Mouse (Mus musculus) forebrain, embryonic 13.5 days (tissue): ENCODE data around the gene Etv2. TPM values are rescaled to one million over a fixed set of nuclear protein-coding genes. Genes with fewer than 3 reads are reported as not detected.
A peak's percentile ranks its signal among the peaks of the same experiment; 100 is the strongest.

Experiments used
- ATAC-seq: fragments of 200-750 bp; cut with Nextera tagmentation; 2 replicates; pipeline ENCODE4 v1.8.0; 2017
- H3K27ac ChIP-seq: fragments of 300-500 bp; sonication (generic); 2 replicates; pipeline ENCODE4 v1.5.1; 2015; ENCODE audit warnings: inconsistent platforms, mild to moderate bottlenecking, moderate library complexity
- H3K27me3 ChIP-seq: fragments of 300-500 bp; sonication (generic); 2 replicates; pipeline ENCODE4 v1.6.1; 2015; ENCODE audit warnings: mild to moderate bottlenecking, inconsistent platforms
- H3K36me3 ChIP-seq: fragments of 300-500 bp; sonication (generic); 2 replicates; pipeline ENCODE4 v1.6.1; 2015; ENCODE audit warnings: mild to moderate bottlenecking, inconsistent platforms; ENCODE audit not compliant: poor library complexity, severe bottlenecking
- H3K4me1 ChIP-seq: fragments of 300-500 bp; sonication (generic); 2 replicates; pipeline ENCODE4 v1.6.1; 2015; ENCODE audit warnings: inconsistent platforms
- H3K4me2 ChIP-seq: fragments of 300-500 bp; sonication (generic); 2 replicates; pipeline ENCODE4 v1.6.1; 2015; ENCODE audit warnings: inconsistent platforms, mild to moderate bottlenecking, moderate library complexity
- H3K4me3 ChIP-seq: fragments of 300-500 bp; sonication (generic); 2 replicates; pipeline ENCODE4 v1.5.1; 2015; ENCODE audit warnings: mild to moderate bottlenecking, inconsistent platforms
- H3K9ac ChIP-seq: fragments of 300-500 bp; sonication (generic); 2 replicates; pipeline ENCODE4 v1.6.1; 2015; ENCODE audit warnings: mild to moderate bottlenecking, inconsistent platforms
- H3K9me3 ChIP-seq: fragments of 300-500 bp; sonication (generic); replicated peaks from 2 replicates; pipeline ENCODE4 v1.6.1; 2016; ENCODE audit warnings: inconsistent platforms
- WGBS: fragments of 180-500 bp; shearing (Covaris S2); methylation state at CpG from one replicate; pipeline ENCODE4 v1.1.7; 2015; 5-methylcytosine and 5-hydroxymethylcytosine counted together
- polyA plus RNA-seq: library from polyadenylated mRNA; unstranded; fragments of >200 nt; fragmentation: Nextera tagmentation; extraction: Ambion mirVana; gene quantifications from 2 replicates; pipeline ENCODE4 v1.2.1, GENCODE M21; 2015

Gene Etv2
- not detected in 2 replicates for polyA plus RNA-seq

DNA sequence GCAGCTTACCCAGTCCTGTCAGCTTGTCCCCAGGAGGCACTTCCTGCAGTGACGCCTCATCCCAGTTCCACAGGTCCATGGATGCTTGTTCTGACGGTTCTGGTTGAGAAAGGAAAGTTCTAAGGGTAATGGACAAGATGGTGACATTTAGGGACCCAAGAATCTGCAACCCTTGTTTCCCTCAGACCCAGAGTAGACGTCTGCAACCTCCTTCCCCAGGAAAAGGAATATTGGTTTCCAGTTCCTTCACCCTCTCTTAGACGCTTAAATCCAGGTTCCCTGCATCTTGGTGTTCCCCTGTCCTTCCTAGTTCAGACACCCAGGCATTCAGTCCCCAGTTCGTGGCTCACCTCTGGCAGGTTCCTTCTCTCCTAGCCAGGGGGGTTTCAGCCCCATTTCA lies at the start of gene Etv2:
Etv2 (minus strand) TSS at position 101 of the 400 bp plus-strand sequence.
- Histone ChIP-seq H3K9me3 (no peaks in the 10 kb centered on the region), H3K4me1 (peaks cover 4% of the 10 kb centered on the region; the same call in 1 of the 2 replicates), H3K9ac (no peak within 1 kb of the TSS), H3K27ac (no peak within 1 kb of the TSS), H3K27me3 (peaks cover 82% of the 10 kb centered on the region), H3K4me3 (peak within 1 kb of the TSS; percentile 18), H3K36me3 (peaks cover 14% of the 10 kb centered on the region), H3K4me2 (peak within 1 kb of the TSS; percentile 41)
- no peak for ATAC-seq
- 5% methylated on average over 5 of the region's 5 CpGs for WGBS

DNA sequence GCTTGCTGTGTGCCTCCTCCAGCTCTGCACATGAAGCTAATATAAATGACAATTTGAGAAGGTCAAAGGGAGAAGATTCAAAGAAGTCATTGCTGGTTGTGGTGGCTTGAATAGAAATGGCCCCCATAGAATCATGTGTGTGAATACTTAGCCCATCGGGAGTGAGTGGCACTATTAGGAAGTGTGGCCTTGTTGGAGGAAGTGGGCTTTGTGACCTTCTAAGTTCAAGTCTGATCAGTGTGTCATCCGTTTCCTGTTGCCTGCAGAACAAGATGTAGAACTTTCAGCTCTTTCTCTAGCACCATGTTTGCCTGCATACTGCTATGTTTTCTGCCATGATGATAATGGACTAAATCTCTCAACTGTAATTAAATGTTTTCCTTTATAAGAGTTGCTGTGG lies 47.8 kb upstream of the Etv2 start:
- Histone ChIP-seq H3K27me3 (peaks cover 23% of the 10 kb centered on the region), H3K4me3 (no peak overlapping the region), H3K9ac (no peak overlapping the region), H3K4me2 (no peak overlapping the region), H3K4me1 (no peaks in the 10 kb centered on the region), H3K9me3 (no peaks in the 10 kb centered on the region), H3K27ac (no peak overlapping the region), H3K36me3 (no peaks in the 10 kb centered on the region)
- ATAC-seq, result no peak
- WGBS, result 84% methylated on average over 2 of the region's 2 CpGs

- no peaks in the 10 kb centered on the region for H3K4me1 ChIP-seq
- H3K9ac ChIP-seq, result no peak overlapping the region
- H3K4me3 ChIP-seq, result no peak overlapping the region
- H3K27ac ChIP-seq, result no peak overlapping the region
- 70% methylated on average over 5 of the region's 5 CpGs for WGBS
- ATAC-seq, result no peak
- H3K27me3 ChIP-seq, result peaks cover 10% of the 10 kb centered on the region
- H3K36me3 ChIP-seq, result no peaks in the 10 kb centered on the region
- no peak overlapping the region for H3K4me2 ChIP-seq
- H3K9me3 ChIP-seq, result no peaks in the 10 kb centered on the region
Measured at GRCm38 (mm10) chr7:30681897-30682296, 46.2 kb upstream of the Etv2 start.

- Histone ChIP-seq H3K27me3 (peaks cover 5% of the 10 kb centered on the region; the same call in 1 of the 2 replicates), H3K4me3 (no peak overlapping the region), H3K36me3 (no peaks in the 10 kb centered on the region), H3K9me3 (no peaks in the 10 kb centered on the region), H3K9ac (no peak overlapping the region), H3K4me2 (no peak overlapping the region), H3K27ac (no peak overlapping the region), H3K4me1 (no peaks in the 10 kb centered on the region)
- ATAC-seq, result no peak
- 59% methylated on average over 5 of the region's 5 CpGs for WGBS
Measured at GRCm38 (mm10) chr7:30678263-30678975, 42.8 kb upstream of the Etv2 start.

- Histone ChIP-seq H3K27ac (no peak within 1 kb of the TSS), H3K27me3 (peaks cover 6% of the 10 kb centered on the region; the same call in 1 of the 2 replicates), H3K4me1 (no peaks in the 10 kb centered on the region), H3K4me3 (no peak within 1 kb of the TSS), H3K36me3 (no peaks in the 10 kb centered on the region), H3K9me3 (no peaks in the 10 kb centered on the region), H3K9ac (no peak within 1 kb of the TSS), H3K4me2 (no peak within 1 kb of the TSS)
- no peak for ATAC-seq
- 74% methylated on average over 9 of the region's 9 CpGs for WGBS
Measured at GRCm38 (mm10) chr7:30671480-30671879, 35.8 kb upstream of the Etv2 start, which contains the start of gene Pmis2. Pmis2 (minus strand) TSS chr7:30671605.

GRCm38 (mm10) chr7:30669229-30669628 lies 33.6 kb upstream of the Etv2 start:
- ATAC-seq, result no peak
- H3K4me1 ChIP-seq, result peaks cover 9% of the 10 kb centered on the region
- 47% methylated on average over 3 of the region's 3 CpGs for WGBS
- no peak overlapping the region for H3K27ac ChIP-seq
- no peak overlapping the region for H3K4me3 ChIP-seq
- H3K4me2 ChIP-seq, result no peak overlapping the region
- no peaks in the 10 kb centered on the region for H3K36me3 ChIP-seq
- H3K27me3 ChIP-seq, result peaks cover 6% of the 10 kb centered on the region; the same call in 1 of the 2 replicates
- H3K9me3 ChIP-seq, result no peaks in the 10 kb centered on the region
- no peak overlapping the region for H3K9ac ChIP-seq

GRCm38 (mm10) chr7:30665321-30665720 lies 29.7 kb upstream of the Etv2 start:
- peak overlapping the region; percentile 80 for H3K4me2 ChIP-seq
- no peaks in the 10 kb centered on the region for H3K9me3 ChIP-seq
- peaks cover 10% of the 10 kb centered on the region for H3K4me1 ChIP-seq
- peak overlapping the region; percentile 71 for H3K9ac ChIP-seq
- H3K27ac ChIP-seq, result no peak overlapping the region
- peak overlapping the region; percentile 59 for H3K4me3 ChIP-seq
- peaks cover 6% of the 10 kb centered on the region; the same call in 1 of the 2 replicates for H3K27me3 ChIP-seq
- peak; percentile 73 for ATAC-seq
- peaks cover 26% of the 10 kb centered on the region for H3K36me3 ChIP-seq
- WGBS, result 9% methylated on average over 11 of the region's 11 CpGs

- Histone ChIP-seq H3K36me3 (peaks cover 33% of the 10 kb centered on the region), H3K4me1 (peaks cover 10% of the 10 kb centered on the region), H3K27me3 (peaks cover 6% of the 10 kb centered on the region; the same call in 1 of the 2 replicates), H3K9ac (peak within 1 kb of the TSS; percentile 71), H3K27ac (0 out of 2 replicates have a peak within 1 kb of the TSS, but pooled peaks have one; percentile 8), H3K4me3 (peak within 1 kb of the TSS; percentile 59), H3K4me2 (peak within 1 kb of the TSS; percentile 80), H3K9me3 (no peaks in the 10 kb centered on the region)
- peak; percentile 97 for ATAC-seq
- WGBS, result under 1% methylated on average over 34 of the region's 34 CpGs
Measured at GRCm38 (mm10) chr7:30664529-30665200, 29.0 kb upstream of the Etv2 start, which contains the start of gene Haus5. Haus5 (minus strand) TSS chr7:30664994.

DNA sequence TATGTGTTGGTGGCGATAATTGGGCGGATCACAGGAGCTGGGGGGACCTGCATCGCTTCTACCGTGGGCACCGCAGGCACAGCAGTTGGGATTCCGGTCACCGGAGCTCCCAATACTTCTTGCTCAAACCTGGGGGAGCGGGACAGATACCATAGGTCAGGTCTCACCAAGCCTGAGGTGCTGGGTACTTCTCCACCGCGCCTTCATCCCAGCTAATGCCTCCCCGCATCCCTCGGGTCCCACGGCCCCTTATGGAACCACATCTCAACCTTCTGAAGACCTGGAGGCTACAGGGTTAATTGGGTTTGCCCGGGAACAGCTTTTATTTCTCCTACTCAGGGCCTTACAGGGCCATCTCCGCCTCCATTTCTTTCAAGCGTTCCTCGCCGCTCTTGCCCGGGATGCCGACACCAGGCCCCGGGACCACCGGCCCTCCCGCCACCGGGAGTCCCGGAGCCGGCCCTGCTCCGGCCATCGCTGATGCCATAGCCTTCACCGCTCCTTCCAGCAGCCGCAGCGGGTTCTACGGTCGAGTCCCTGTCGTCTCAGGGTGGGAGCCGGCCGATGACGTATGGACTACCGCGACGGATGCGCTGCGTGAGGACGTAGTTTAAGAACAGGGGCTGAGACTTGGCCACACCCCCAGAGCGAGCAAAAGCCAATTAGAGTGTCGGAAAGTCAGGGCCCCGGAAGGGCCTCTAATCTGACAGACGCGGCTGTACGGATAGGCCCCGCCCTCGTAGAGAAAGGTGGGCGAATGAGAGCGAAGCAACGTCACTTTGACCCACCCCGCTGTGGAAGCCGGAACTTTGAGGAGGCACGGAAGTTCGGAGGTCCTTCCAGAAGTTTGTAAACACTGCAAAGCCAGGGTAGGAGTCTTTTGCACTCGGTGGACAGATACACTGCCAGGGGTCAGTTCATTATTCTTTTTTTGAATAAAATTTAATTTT lies 14.2 kb upstream of the Etv2 start, which contains the start of gene Rbm42:
Rbm42 (minus strand) TSS at position 727 of the 950 bp plus-strand sequence.
- peak within 1 kb of the TSS; percentile 90 for H3K9ac ChIP-seq
- peak within 1 kb of the TSS; percentile 94 for H3K4me2 ChIP-seq
- 1% methylated on average over 59 of the region's 59 CpGs for WGBS
- ATAC-seq, result peak; percentile 100
- no peaks in the 10 kb centered on the region for H3K9me3 ChIP-seq
- H3K4me3 ChIP-seq, result peak within 1 kb of the TSS; percentile 75
- H3K36me3 ChIP-seq, result peaks cover 71% of the 10 kb centered on the region
- peaks cover 16% of the 10 kb centered on the region for H3K4me1 ChIP-seq
- no peaks in the 10 kb centered on the region for H3K27me3 ChIP-seq
- H3K27ac ChIP-seq, result 0 out of 2 replicates have a peak within 1 kb of the TSS, but pooled peaks have one; percentile 52

DNA sequence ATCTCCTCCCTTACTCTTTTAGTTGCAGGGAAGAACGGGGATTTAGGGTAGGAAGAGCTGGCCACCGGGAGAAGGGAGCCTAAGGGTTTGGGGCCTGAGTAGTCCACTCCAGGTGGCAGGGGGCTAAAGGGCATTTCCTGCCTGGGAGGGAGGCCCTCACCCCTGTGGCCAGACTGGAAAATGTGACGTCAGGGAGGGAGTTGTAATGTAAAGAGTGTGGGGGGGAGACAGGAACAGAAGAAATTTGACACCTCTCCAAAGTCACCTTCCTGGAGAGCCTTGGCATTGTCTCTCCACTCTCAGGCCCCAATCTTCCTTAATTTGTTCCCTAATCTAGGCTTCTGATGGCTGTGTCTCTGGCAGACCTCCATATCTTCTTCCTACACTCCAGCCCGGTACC lies 3.4 kb upstream of the Etv2 start:
- no peak for ATAC-seq
- H3K4me2 ChIP-seq, result no peak overlapping the region
- H3K4me3 ChIP-seq, result no peak overlapping the region
- H3K36me3 ChIP-seq, result peaks cover 47% of the 10 kb centered on the region
- H3K4me1 ChIP-seq, result peaks cover 4% of the 10 kb centered on the region; the same call in 1 of the 2 replicates
- no peaks in the 10 kb centered on the region for H3K9me3 ChIP-seq
- H3K9ac ChIP-seq, result no peak overlapping the region
- 25% methylated on average over 4 of the region's 4 CpGs for WGBS
- peaks cover 50% of the 10 kb centered on the region for H3K27me3 ChIP-seq
- no peak overlapping the region for H3K27ac ChIP-seq

- WGBS, result 28% methylated on average over 11 of the region's 11 CpGs
- Histone ChIP-seq H3K27me3 (peaks cover 76% of the 10 kb centered on the region), H3K36me3 (peaks cover 20% of the 10 kb centered on the region), H3K9me3 (no peaks in the 10 kb centered on the region), H3K4me2 (no peak overlapping the region), H3K4me3 (no peak overlapping the region), H3K27ac (no peak overlapping the region), H3K9ac (no peak overlapping the region), H3K4me1 (peaks cover 4% of the 10 kb centered on the region; the same call in 1 of the 2 replicates)
- no peak for ATAC-seq
Measured at GRCm38 (mm10) chr7:30636395-30636794, 743 bp upstream of the Etv2 start.
